Mouse (Mus musculus): ENCODE measurements at regions not wholly inside any gene's neighbourhood (a gene's known extent, or its start where the extent isn't known, plus 50 kb on each side); places are given as distances from the start of the nearest gene placed in this dataset.

DNA sequence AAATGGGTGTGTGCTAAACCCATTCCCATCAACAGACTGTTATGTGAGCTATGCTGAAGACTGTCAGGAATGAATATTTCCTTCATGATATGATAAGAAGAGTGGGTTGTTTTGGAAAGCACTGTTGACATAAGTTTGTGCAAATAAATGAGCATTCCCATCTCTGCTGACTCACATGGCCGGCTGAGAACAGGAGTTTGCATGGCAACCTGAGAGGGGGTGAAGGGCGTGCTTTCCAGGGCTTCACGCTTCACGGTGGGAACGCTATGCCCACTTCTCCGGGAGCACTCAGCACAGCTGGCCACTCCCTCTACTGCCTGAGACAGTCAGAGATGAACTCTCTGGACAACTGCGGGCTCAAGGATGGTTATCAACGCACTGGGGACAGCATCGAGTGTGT is 348.9 kb upstream of the Slc24a5 start:
- DNase-seq, result no peak

DNA sequence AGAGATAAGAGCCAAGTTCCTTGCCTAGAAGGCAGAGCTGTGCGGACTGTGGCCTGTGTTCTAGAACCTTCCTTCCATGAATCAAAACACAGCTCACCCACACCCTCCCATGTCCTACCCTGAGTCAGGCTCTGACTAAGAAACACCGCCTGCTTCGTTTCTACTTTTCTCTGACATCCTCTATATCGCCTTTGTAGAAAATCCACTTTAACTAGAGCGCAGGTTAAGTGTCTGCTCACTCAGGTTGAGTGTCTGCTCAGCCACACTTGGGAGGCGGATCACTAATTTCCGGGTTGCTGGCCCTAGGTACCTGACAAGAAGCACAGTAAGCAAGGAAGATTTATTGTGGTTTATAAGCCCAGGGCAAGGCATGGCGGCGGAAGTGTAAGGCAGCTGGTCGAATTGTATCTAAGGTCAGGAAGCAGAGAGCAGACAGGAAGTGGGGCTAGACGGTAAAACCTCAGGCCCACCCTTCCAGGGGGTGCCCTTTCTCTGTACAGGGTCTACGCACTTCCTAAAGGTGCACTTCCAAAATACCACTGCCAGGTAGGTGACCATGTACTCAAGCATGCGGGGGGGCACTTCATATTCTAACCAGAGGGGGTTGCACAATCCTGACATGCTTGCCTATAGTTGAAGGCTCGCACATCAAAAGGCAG is 348.0 kb upstream of the Slc24a5 start:
- peak; percentile 26 to 30 for DNase-seq

DNA sequence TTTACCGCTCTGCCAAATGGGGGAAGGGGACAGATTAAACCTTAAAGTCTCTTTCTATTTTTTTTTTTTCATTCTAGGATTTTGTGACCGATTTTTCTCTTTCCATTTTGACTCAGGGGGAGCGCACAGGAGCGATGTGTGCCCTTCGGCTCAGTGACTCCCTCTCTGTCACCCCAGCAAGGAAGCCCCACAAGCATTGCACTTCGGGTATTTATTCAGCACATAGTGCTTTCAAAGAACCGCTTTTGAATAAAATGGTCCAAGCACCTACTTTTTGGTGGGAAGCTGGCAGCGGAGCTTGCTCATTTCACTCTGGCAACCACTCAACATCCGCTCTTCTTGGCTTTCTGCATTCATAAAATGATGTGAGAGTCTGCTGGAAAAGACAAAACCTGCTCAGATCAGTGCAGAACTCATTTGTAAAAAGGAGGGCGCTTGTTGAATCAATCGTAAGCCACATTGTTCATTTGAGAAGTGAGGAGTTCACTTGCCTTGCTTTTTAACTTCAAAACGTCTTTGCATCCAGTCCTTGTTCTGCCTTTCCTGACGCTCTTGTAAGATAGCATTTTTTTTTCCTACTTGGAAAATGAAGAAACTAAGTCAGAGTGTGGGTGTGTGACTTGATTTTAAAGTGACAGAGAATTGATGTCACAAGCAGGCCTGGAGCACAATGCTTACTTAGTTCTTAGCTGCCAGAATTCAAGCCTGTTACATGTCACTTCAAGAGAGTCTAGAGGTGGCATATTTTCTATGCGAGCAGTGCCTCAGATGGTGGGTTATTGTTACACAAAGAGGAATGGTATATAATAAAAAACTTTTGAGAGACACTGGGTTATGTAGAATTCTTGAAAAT is 347.1 kb upstream of the Slc24a5 start:
- no peak for DNase-seq

DNA sequence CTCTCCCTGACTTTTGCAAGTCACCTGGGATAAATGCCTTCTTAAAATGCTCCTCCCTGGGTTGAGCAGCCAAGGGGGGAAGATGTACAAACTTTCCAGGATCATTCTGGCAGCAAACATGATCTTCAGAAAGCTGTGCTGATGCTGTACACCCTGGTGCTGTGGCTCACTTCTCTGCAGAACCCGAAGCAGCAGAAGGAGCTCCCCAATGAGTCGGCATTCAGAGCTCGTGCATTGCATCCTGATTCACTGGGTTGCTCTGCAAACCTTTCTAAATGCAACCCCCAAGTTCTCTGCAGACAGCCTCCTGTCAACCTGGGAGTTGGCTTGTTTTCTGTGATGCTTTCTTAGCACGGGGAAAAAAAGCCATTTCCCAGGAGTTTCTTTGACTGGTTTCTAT is 343.8 kb upstream of the Slc24a5 start:
- DNase-seq, result no peak

DNA sequence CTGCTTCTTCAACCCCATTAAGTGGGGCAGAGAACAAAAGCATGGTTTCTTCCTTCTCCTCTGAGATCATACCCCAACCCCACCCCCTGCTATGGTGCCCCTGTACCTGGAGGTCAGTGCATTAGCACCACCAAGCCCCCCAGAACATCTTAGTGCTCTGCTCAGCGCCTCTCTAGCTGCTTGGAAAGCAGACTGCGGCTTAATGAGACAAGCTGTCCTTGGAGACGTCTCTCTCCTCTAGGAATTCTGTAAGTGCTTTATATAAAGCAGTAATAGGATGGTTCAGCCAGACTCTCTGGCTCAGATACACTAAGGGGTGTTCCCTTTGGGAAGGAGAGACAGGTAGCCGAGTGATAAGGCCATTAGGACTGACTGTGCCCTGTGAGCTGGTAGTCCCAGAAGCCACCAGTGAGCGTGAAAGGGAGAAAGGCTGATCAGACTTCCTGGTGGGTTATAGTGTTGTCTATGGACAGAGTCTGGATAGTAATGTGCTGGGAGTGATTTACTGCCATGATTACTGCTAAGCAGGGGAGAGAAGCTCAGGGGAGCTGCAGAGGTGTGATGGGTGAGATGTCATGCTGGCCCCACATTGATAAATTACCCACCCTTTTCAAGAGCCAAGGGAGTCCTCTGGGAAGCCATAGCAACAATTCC is 343.0 kb upstream of the Slc24a5 start:
- no peak for DNase-seq

DNA sequence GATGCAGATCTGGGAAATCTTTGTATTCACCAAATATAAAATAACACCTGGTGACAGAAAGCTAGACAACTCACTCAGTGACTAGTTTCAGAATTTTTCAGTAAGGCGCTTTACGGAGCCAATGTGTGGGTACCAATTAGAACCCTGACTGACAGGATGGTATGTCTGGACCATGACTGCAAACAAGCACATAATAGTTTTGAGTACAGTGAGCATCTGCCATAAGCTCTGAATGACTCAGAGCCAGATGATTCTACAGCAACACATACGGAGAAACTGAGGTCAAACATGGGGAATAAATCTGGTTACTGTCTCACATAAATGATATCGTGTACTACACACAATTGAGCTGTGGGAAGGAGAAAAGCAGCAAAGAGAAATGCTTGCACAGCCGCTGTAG is 339.9 kb upstream of the Slc24a5 start:
- DNase-seq, result no peak

DNA sequence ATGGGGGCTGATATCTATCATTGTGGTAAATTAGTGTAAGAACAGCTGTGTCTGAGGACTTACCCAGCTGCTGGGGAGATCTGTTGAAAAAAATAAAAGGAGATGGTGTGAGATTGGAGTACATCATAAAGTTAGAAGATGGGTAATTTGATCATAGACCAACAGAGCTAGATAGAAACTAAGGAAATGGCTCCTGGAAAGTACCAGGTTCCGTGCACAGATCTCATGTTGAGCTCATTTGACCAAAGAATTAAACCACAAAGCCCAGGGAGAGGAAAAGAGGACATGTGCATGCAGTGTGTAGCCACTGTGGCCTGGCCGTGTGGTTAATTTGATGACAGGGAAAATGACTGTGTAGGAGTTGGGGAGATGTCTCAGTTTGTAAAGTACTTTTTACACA is 335.3 kb upstream of the Slc24a5 start:
- no peak for DNase-seq

DNA sequence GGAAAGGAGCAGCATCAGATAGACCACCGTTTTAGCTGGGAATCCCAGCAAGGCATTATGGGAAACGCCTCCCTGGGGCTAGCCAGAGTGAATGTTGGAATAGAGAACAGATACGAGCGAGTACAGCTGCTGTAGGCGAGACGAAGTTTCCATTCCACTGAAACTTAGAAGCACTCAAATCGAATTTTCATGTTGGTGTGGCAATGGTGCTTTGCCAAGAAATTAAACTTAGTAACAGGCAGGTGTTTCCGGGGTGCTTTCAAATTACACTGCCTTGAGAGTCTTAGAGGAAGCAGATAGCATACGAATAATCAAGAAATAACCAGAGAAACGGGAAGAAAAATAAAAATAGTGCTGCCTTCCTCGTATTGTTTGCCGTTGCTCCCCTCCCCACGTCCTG is 327.1 kb upstream of the Slc24a5 start:
- DNase-seq, result no peak

DNA sequence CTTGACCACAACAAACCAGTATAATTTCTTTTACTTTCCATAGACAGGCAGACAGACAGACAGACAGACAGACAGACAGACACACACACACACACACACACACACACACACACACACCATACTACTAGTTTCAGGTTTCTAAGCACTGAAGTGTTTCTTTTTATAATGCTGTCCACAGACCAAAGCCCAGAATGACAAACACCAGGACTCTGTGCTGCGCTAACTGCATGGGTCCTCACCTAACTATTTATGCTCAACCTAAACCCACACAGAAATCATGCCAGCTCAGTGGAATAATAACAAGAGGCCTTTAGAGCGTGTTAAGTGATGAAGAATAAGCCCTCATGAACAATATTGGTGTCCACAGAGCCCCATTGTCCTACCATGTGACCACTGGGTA is 325.0 kb upstream of the Slc24a5 start:
- no peak for DNase-seq

DNA sequence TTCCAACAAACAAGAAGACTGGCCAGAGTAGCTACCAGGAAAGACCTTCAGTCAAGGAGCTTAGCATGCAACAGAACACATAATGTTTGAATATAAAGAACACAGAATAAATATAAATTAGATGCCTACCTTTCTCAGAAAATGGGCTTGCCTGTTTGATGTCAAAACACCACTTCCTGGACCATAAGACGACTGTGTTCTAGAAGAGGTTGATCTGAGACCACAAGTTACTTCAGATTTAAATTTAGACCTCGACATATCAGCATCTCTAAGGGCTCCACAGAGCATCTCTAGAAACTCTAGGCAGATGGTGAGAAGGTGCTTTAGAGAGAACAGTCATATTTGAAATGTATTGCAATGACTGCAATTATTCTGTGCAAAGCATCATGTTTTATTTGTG is 322.9 kb upstream of the Slc24a5 start:
- no peak for DNase-seq

DNA sequence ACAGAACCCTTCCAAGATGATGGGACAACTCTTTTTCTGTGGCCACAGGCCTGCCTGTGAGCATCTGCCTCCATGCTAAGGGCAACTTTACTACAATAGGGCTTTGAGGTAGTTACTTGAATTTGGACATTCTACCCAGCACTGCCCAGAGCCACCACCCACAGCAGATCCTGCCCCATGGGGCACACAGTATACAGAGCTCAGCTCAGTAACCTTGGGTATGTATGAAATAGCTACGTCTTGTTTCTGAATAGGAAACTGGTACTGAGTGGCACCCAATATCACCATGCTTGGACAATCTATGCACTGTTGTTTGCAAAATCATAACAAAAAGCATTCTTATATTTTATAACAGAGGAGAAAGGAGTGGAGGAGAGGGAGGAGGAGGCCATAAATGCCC is 320.8 kb upstream of the Slc24a5 start:
- no peak for DNase-seq

DNA sequence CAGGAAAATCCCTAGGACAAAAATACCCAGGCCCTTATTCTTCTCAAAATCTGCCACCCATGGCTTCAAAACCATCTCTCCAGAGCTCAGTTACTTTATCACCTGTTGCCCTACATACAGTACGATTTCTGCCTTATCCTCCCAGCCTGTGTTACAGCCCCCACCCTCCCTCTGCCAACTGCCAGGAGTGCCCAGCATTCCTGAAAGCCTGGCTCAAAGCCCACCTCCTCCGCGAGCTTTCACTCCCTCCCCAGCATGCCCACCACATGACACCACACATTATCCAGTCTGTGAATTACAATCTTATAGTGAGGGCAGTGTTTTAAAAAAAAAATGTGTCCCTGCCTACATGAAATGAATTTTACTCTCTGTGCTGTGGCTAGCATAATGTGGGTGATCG is 320.3 kb upstream of the Slc24a5 start:
- DNase-seq, result no peak

DNA sequence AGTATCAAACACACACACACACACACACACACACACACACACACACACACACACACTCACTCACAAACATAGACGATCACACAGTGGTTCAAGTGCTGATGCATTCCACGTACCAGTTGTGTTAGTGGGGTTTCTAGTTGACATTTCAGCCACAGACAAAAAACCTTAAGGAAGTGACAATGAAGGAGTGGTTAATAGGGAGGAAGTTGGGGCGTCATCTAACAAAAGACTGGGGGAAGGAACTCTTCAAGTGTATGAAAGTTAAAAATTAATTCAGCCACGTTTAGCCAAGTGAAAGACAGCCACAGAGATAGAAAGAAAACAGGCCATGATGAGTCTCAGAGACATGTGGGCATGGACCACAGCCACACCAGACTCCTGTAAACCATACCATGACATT is 316.1 kb upstream of the Slc24a5 start:
- DNase-seq, result no peak

DNA sequence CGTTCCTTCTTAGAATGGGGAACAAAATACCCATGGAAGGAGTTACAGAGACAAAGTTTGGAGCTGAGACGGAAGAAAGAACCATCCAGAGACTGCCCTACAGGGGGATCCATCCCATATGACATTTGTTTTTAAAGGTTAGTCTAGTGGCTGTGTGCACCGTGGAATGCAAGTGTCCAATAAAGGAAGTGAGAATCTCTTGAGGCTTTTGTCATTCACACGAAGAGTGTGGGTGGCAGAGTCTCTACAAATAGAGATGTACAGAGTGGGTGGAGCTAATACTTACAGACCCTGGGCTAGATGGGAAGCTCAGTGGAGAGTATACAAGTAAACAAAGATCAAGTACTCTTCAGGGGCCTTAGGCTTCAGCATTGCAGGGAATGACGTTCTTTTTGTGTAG is 314.2 kb upstream of the Slc24a5 start:
- DNase-seq, result peak; percentile 7

DNA sequence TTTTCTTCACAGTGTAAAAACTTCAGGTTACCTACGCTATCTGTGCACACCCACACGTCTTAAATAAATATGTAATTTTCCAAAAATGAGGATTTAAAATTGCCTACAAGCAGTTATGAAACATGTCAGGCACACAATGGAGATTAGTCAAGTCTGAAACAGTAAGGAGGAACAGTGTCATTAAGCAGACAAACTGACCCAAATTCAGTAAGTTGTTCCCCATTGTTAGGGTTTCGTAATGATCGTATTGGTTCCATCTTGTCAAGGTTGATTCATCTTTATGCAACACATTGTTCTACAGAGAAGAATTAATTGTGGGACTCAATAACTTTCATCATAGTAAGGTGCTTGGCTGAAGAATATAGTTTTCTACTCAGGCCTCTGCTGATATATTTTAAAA is 312.7 kb upstream of the Slc24a5 start:
- no peak for DNase-seq

DNA sequence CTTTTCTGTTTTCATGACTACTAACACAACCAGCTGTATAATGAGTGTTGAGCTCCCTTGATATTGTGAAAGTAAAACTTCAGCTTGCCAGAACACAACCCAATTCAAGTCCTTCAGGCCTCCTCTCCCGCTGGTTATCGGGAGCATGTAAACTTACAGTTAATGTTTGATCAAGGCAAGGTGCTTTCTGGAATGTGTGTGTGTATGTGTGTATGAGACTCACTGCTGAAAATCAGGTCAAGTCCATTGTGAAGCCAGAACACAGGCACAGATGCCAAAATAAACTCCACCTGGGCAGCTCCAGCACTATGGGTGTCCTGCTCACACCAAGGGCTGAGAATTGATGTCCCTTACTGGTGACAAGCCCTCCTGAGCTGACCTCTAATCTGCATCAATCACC is 308.9 kb upstream of the Slc24a5 start:
- DNase-seq, result no peak

DNA sequence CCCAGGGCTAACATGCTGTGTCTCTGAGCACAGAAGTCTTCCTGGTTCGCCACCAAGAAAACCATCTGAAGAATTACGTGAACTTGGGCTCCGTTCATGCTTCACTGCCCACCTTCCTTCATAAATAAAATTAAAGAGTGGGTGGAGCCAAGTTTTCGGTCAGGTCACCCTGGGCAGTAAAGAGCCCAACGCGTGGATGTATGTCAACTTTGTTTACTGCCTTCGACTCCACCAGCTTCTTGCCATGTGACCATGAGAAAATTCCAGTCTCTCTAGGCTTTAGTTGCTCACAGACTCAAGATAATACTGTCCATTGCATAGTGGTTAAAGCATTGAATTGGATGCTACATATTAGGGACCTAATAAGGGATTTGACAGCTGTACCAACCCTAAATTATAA is 304.3 kb upstream of the Slc24a5 start:
- DNase-seq, result no peak

DNA sequence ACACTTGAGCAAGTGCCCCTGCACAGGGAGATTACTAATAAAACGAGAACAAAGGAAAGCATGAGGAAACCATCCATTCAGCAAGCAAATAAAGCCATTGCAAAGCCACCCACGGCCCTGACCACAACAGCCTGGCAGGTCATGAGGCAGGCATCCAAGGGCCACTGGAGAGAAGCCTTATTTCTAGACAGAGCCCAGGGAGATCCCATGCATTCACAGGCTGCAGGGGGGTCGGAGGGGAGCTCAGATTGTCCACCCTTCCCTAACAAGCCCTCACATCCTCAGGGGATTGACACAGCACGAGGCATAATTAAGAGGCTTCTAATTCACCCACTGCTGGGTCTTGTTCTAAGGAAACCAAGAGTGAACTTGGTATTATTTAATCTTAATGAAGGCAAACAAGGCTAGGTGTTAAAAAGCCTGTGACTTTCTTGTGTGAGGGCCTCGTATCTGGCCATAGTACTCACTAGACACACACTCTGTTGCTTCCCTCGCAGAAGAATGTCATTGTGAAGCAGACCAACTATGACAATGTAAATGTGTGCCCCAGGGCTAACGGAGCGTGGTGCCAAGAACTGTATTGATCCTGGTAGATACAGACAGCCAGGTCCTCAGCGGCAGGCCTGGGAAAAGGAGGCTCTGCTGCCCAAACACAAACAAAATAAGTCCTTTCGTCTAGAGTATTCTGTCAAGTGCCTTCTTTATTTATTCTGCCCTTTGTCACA is 303.6 kb upstream of the Slc24a5 start:
- no peak for DNase-seq

DNA sequence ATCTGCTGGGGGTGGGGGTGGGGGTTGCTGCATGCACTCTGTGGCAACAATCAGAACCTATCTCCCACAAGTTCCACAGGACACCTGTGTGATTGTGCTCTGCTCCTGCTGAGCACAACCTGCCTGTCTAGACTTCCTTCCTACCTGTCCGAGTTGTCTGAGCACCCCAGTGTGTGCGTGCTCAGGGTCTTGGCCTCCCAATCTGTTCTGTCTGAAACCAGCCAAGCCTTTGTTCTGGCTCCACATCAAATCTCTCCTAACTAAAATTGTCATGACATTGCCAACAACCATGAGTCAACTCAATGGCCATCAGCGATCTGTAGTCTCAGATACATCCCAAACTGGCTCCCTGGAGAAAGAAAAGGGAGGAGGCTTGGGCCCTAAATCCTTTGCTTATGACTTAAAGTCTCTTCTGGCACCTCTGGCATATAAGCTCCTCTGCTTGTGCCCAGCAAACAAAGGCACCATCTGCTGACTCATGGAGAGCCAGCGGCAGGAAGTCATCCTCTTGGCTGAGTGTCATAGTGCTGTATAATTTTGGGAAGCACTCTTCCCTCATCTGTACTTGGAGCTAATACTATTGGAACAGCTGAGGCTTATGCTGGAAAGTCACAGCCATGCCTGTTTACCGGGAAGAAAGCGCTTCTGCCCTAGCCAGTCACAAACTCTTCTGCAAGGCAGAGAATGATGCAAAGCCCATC is 298.5 kb upstream of the Slc24a5 start:
- no peak for DNase-seq

DNA sequence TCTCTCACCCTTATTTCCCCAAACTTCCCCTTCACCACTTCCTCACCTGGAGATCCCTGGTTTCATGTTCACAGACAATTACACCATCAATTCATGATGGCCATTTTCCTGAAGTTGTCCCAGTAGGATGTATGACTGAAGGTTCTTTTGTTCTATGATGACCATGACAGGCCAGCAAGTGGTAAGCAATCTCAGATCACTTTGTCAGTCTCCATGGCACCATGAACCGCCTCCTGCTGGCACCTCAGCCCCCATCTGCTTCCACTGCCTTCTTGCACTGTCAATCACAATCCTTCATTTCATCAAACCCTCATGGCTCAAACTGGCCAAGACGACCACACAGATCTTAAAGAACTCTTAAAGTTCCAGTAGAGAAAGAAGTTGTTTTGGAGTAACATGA is 297.9 kb upstream of the Slc24a5 start:
- DNase-seq, result no peak

DNA sequence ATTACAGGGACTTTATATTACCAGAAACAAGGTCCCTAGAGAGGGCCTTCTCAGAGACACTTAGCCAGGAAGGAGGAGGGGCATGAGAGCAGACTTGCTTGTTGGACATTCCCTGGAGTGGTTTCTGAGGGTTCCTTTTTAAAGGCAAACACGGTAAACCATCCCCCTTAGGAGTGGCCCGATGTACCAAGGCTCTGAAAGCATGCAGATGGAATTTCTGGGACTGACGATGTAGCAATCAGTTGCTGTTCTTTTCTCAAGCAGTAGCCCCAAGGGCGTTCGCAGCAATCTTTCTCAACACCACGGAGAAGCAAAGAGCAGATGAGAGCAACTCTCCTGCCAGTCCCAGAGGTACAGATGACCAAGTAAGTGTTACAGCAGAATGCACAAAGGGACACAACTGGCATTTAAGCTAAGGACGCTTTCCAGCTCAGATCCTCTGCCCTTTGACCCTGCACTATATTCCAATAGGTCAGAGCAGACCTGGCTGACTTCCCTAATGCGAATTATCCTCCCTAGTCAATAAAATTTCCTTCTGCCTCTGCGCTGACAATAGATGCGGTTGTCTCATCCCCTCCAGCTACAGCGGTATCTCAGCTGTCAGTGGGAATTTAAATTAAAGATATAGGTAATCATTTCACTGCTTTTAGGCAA is 295.7 kb upstream of the Slc24a5 start:
- no peak for DNase-seq

DNA sequence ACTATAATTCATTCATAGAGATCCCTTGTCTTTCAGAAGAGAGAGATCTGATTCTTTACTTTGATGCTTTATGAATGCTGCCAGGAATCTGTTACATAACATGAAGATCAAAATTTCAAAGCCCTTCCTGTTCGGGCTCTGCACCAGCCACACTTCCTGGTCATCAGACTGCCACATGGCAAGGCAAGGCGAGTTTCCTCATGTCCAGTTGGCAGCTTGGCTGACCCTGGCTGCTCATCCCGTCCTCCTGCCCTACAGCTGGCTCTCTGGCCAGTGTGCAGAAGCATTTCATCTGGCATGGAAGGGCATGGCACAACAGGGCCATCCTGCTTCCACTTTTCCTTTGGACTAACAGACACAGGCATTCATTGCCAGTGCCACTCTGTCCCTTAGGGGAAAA is 292.2 kb upstream of the Slc24a5 start:
- no peak for DNase-seq

Data from B cell, adult 2 months (primary cell).